Mouse (Mus musculus): Measurements from ENCODE around the gene Med13l. TPM values are rescaled to one million over a fixed set of nuclear protein-coding genes. Genes with fewer than 3 reads are reported as not detected.
A peak's percentile ranks its signal among the peaks of the same experiment; 100 is the strongest.

Gene Med13l
- polyA plus RNA-seq, 1 experiment from 2014 or later, result 12.9 TPM

- H3K4me2 ChIP-seq, result no peak overlapping the region
- WGBS, result 88% methylated on average over 7 of the region's 7 CpGs
- peaks cover 57% of the 10 kb centered on the region for H3K4me1 ChIP-seq (replicated peaks)
- ATAC-seq (ENCODE audit: low read depth), result no peak
- H3K27ac ChIP-seq (replicated peaks), result no peak overlapping the region
- no peaks in the 10 kb centered on the region for H3K36me3 ChIP-seq
- no peak overlapping the region for H3K4me3 ChIP-seq
- H3K27me3 ChIP-seq, result no peaks in the 10 kb centered on the region
- no peaks in the 10 kb centered on the region for H3K9me3 ChIP-seq
- no peak overlapping the region for H3K9ac ChIP-seq
Observed at GRCm38 (mm10) chr5:118697073-118697472, 136.6 kb downstream of the Med13l start.

DNA sequence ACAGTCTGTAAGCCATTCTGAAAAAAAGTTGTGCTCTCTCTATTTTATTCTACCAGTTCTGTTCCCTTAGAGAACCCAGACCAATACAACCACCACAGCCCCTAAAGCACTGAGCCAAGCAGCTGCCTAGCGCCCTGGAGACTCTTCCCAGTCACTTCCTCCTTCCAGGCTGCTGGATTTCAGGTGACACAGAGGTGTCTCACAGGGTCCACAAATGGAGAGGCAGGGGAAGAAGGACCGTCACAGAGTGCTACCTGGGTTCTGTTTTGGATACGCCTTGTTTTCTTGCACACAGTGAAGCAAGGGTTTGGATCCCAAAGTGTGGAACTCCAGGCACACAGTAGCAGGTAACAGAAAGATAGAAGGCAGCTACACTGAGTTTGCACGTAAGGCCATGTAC is 140.5 kb downstream of the Med13l start:
- Histone ChIP-seq H3K4me2 (no peak overlapping the region), H3K27me3 (no peaks in the 10 kb centered on the region), H3K36me3 (no peaks in the 10 kb centered on the region), H3K27ac (replicated peaks) (no peak overlapping the region), H3K4me3 (no peak overlapping the region), H3K9me3 (no peaks in the 10 kb centered on the region), H3K4me1 (replicated peaks) (peaks cover 75% of the 10 kb centered on the region), H3K9ac (no peak overlapping the region)
- WGBS, result 82% methylated on average over 4 of the region's 4 CpGs
- no peak for ATAC-seq (ENCODE audit: low read depth)

DNA sequence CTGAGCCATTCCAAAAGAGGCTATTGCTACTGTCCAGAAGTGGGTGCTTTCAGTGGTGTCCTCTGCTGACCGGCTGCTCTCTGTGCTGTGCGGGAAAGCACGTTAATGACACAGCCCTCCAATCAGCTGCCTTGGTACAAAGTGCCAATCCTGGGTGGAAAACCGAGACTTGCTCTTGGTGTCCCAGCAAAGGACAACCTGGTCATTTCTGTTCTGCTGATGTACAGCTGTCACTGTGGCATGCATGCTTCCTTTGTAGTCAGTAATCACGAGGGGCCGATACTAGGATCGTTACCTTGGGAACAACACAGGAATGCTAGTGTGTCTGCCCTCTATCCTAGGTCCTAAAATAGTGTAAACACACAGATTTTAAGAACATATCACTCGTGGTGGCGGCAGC is 142.2 kb downstream of the Med13l start:
- WGBS, result 16% methylated on average over 9 of the region's 9 CpGs
- H3K27ac ChIP-seq (replicated peaks), result 0 out of 2 replicates have a peak overlapping the region, but pooled peaks have one; percentile 5
- peaks cover 79% of the 10 kb centered on the region for H3K4me1 ChIP-seq (replicated peaks)
- no peak overlapping the region for H3K9ac ChIP-seq
- H3K9me3 ChIP-seq, result no peaks in the 10 kb centered on the region
- ATAC-seq (ENCODE audit: low read depth), result no peak
- no peaks in the 10 kb centered on the region for H3K36me3 ChIP-seq
- no peaks in the 10 kb centered on the region for H3K27me3 ChIP-seq
- no peak overlapping the region for H3K4me2 ChIP-seq
- no peak overlapping the region for H3K4me3 ChIP-seq

GRCm38 (mm10) chr5:118704148-118704547 is 143.7 kb downstream of the Med13l start:
- Histone ChIP-seq H3K36me3 (no peaks in the 10 kb centered on the region), H3K4me3 (no peak overlapping the region), H3K27me3 (no peaks in the 10 kb centered on the region), H3K4me1 (replicated peaks) (peaks cover 91% of the 10 kb centered on the region), H3K9ac (no peak overlapping the region), H3K4me2 (no peak overlapping the region), H3K27ac (replicated peaks) (no peak overlapping the region), H3K9me3 (no peaks in the 10 kb centered on the region)
- ATAC-seq (ENCODE audit: low read depth), result no peak
- 84% methylated on average over 3 of the region's 3 CpGs for WGBS

- WGBS, result 82% methylated on average over 9 of the region's 9 CpGs
- ATAC-seq (ENCODE audit: low read depth), result no peak
Observed at GRCm38 (mm10) chr5:118704960-118705359, 144.5 kb downstream of the Med13l start.

GRCm38 (mm10) chr5:118706009-118706408 is 145.5 kb downstream of the Med13l start:
- ATAC-seq (ENCODE audit: low read depth), result no peak
- H3K36me3 ChIP-seq, result no peaks in the 10 kb centered on the region
- no peaks in the 10 kb centered on the region for H3K27me3 ChIP-seq
- peak overlapping the region; percentile 68 for H3K27ac ChIP-seq (replicated peaks)
- no peak overlapping the region for H3K4me3 ChIP-seq
- H3K4me1 ChIP-seq (replicated peaks), result peaks cover 97% of the 10 kb centered on the region
- H3K9me3 ChIP-seq, result no peaks in the 10 kb centered on the region
- 46% methylated on average over 6 of the region's 6 CpGs for WGBS
- H3K9ac ChIP-seq, result no peak overlapping the region
- H3K4me2 ChIP-seq, result no peak overlapping the region

More at GRCm38 (mm10) chr5:118704960-118705359, 144.5 kb downstream of the Med13l start:
- Histone ChIP-seq H3K4me2 (no peak overlapping the region), H3K9ac (no peak overlapping the region), H3K9me3 (no peaks in the 10 kb centered on the region), H3K27me3 (no peaks in the 10 kb centered on the region), H3K27ac (replicated peaks) (no peak overlapping the region), H3K36me3 (no peaks in the 10 kb centered on the region), H3K4me3 (no peak overlapping the region), H3K4me1 (replicated peaks) (peaks cover 97% of the 10 kb centered on the region)

DNA sequence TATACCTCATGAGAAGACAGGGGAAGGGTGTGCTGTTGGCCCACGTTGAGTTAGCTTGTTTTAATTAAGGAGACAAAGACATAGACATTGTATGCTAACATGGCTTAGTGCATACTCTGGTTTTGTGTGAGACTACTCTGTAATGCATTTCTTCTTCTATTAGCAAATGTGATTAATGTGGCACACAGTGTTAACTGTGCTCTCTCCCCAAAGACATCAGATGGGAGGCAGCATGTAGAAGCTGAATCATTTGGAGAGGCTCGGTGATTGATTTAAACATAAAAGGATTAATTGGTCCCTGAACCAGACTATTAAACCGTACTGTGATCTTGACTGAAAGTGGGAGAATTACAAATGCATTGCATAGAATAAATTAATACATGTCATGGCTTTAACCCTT is 145.9 kb downstream of the Med13l start:
- Histone ChIP-seq H3K9ac (no peak overlapping the region), H3K36me3 (no peaks in the 10 kb centered on the region), H3K4me2 (no peak overlapping the region), H3K9me3 (no peaks in the 10 kb centered on the region), H3K27ac (replicated peaks) (peak overlapping the region; percentile 68), H3K27me3 (no peaks in the 10 kb centered on the region), H3K4me1 (replicated peaks) (peaks cover 97% of the 10 kb centered on the region), H3K4me3 (no peak overlapping the region)
- 18% methylated on average over 3 of the region's 3 CpGs for WGBS
- ATAC-seq (ENCODE audit: low read depth), result no peak

DNA sequence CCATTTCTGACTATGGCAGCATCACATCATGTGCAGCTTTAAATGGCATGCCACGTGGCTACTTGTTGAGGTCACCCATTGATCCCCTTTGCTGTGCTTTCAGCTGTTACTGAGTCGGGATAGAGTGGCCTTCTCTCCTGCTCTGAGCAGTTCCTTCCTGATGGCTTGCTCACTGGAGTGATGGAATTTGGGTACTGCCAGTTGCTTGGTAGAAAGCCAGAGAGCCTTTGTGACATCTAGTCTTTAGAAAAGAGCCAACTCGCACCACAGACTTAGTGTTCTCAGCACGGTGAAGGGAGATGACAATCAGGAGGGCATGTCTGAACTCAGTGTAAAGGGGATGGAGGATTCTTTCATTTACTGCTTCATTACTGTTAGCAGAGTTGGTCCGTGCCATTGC is 147.0 kb downstream of the Med13l start:
- no peak overlapping the region; the same call in 1 of the 2 replicates for H3K27ac ChIP-seq (replicated peaks)
- 62% methylated on average over 5 of the region's 5 CpGs for WGBS

GRCm38 (mm10) chr5:118708215-118708949 is 147.9 kb downstream of the Med13l start:
- no peak overlapping the region for H3K4me2 ChIP-seq
- ATAC-seq (ENCODE audit: low read depth), result no peak
- no peaks in the 10 kb centered on the region for H3K27me3 ChIP-seq
- WGBS, result 68% methylated on average over 16 of the region's 16 CpGs
- H3K27ac ChIP-seq (replicated peaks), result no peak overlapping the region
- no peaks in the 10 kb centered on the region for H3K9me3 ChIP-seq
- H3K9ac ChIP-seq, result no peak overlapping the region
- no peaks in the 10 kb centered on the region for H3K36me3 ChIP-seq
- H3K4me3 ChIP-seq, result no peak overlapping the region
- peaks cover 88% of the 10 kb centered on the region for H3K4me1 ChIP-seq (replicated peaks)

More for the DNA sequence above, 147.0 kb downstream of the Med13l start:
- H3K4me3 ChIP-seq, result no peak overlapping the region
- no peaks in the 10 kb centered on the region for H3K9me3 ChIP-seq
- H3K36me3 ChIP-seq, result no peaks in the 10 kb centered on the region
- no peak for ATAC-seq (ENCODE audit: low read depth)
- H3K4me2 ChIP-seq, result no peak overlapping the region
- H3K4me1 ChIP-seq (replicated peaks), result peaks cover 96% of the 10 kb centered on the region
- H3K27me3 ChIP-seq, result no peaks in the 10 kb centered on the region
- no peak overlapping the region for H3K9ac ChIP-seq

- Histone ChIP-seq H3K9ac (no peak overlapping the region), H3K36me3 (no peaks in the 10 kb centered on the region), H3K9me3 (no peaks in the 10 kb centered on the region), H3K27me3 (no peaks in the 10 kb centered on the region), H3K4me2 (no peak overlapping the region), H3K4me1 (replicated peaks) (peaks cover 75% of the 10 kb centered on the region), H3K4me3 (no peak overlapping the region), H3K27ac (replicated peaks) (0 out of 2 replicates have a peak overlapping the region, but pooled peaks have one; percentile 13)
- WGBS, result 63% methylated on average over 7 of the region's 7 CpGs
- no peak for ATAC-seq (ENCODE audit: low read depth)
Observed at GRCm38 (mm10) chr5:118709847-118710251, 149.4 kb downstream of the Med13l start.

DNA sequence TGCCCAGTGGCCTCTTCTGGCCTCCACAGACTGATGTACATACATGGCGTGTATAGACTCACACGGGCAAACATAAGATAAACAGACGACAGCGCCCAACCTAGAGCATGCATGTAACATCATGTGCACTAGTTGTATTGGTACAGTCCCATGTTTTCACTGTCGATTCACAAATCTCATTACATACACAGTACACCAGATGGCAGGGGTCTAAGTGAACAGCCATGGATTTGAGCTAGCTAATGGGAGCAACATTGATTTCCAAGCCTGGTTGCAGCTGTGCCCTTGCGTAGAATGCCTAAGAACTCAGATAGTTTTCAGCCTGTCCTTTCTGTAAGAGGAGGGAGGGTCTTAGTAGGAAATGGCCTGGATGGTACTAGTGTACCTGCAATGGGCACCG is 155.0 kb downstream of the Med13l start:
- Histone ChIP-seq H3K4me2 (no peak overlapping the region), H3K27ac (replicated peaks) (peak overlapping the region; percentile 47; the same call in 1 of the 2 replicates), H3K36me3 (no peaks in the 10 kb centered on the region), H3K9me3 (no peaks in the 10 kb centered on the region), H3K27me3 (no peaks in the 10 kb centered on the region), H3K4me1 (replicated peaks) (peaks cover 63% of the 10 kb centered on the region), H3K4me3 (no peak overlapping the region), H3K9ac (no peak overlapping the region)
- WGBS, result 76% methylated on average over 7 of the region's 7 CpGs
- ATAC-seq (ENCODE audit: low read depth), result 0 out of 2 replicates have a peak, but pooled peaks have one; percentile 40

DNA sequence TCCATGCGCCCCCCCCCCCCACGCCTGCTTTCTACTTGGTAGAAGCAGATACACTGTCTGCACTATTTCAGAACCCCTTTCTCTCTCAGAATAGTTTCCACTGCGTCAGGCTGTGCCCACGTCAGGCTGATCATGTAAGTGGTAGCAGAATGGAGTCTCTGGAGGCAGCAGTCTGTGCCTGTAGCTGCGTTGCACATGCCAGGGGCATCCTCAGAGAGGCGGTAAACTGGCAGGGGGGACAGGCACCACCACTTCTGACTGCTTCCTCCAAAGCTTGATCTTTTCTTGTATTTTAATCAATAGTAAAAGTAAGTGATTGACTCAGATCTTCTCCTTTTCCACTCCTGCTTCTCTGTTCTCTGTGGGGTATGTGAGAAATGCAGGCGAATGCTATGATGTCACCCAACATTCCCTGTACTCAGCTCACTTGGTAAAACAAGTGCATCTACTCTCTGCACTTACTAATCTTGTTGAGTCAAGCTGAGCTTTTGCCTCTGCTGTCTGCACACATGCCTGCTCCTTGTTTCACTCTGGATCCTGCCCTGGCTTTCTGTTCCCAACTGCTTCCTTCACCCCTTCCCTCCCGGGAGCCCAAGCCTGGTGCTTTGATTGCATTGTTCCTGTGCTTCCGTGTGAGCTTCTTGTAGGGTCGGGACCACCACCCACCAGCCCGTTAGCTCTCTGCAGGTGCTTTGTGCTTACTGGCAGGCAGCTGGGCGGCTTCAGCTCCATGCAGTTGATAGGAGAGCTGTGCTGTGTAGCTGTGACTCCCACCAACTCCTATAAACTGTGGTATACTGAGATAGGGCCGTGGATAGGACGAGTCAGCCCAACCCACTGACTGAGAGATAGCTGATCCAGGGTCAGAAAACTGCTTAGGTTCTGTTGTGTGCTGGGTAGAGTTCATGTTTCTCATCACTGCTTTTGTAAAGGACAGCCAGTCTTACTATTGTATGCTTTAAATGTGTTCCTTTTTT is 156.1 kb downstream of the Med13l start:
- H3K27ac ChIP-seq (replicated peaks), result peak overlapping the region; percentile 47; the same call in 1 of the 2 replicates
- no peaks in the 10 kb centered on the region for H3K27me3 ChIP-seq
- no peaks in the 10 kb centered on the region for H3K9me3 ChIP-seq
- 0 out of 2 replicates have a peak, but pooled peaks have one; percentile 52 for ATAC-seq (ENCODE audit: low read depth)
- peak overlapping the region; percentile 45 for H3K9ac ChIP-seq
- no peak overlapping the region for H3K4me3 ChIP-seq
- WGBS, result 44% methylated on average over 14 of the region's 14 CpGs
- peaks cover 4% of the 10 kb centered on the region for H3K36me3 ChIP-seq
- H3K4me2 ChIP-seq, result no peak overlapping the region
- peaks cover 53% of the 10 kb centered on the region for H3K4me1 ChIP-seq (replicated peaks)
